Mouse (Mus musculus) cerebral cortex, adult 2 months (tissue): ENCODE data around the gene Rab3b.

Source experiments
- WGBS: fragments of 180-500 bp; shearing (Covaris S2); methylation state at CpG from one replicate; pipeline ENCODE4 v1.1.7; 2018; 5-methylcytosine and 5-hydroxymethylcytosine counted together

Gene Rab3b

GRCm38 (mm10) chr4:108959696-108960095 is 80.8 kb downstream of the Rab3b start:
- 87% methylated on average over 3 of the region's 3 CpGs for whole genome bisulfite sequencing

GRCm38 (mm10) chr4:108960619-108961460 is 82.0 kb downstream of the Rab3b start:
- 87% methylated on average over 4 of the region's 4 CpGs for WGBS

GRCm38 (mm10) chr4:108963017-108963416 is 84.2 kb downstream of the Rab3b start:
- whole genome bisulfite sequencing, result 85% methylated on average over 6 of the region's 6 CpGs

GRCm38 (mm10) chr4:108969517-108969916 is 90.7 kb downstream of the Rab3b start:
- WGBS, result 78% methylated on average over 3 of the region's 3 CpGs

- WGBS, result 83% methylated on average over 5 of the region's 5 CpGs
Measured at GRCm38 (mm10) chr4:108971054-108971453, 92.2 kb downstream of the Rab3b start.

GRCm38 (mm10) chr4:108976458-108977071 is 97.7 kb downstream of the Rab3b start:
- 55% methylated on average over 6 of the region's 6 CpGs for WGBS

- WGBS, result 83% methylated on average over 1 of the region's 1 CpGs
Measured at GRCm38 (mm10) chr4:108986833-108987472, 108.1 kb downstream of the Rab3b start.

GRCm38 (mm10) chr4:108987473-108987842 is 108.6 kb downstream of the Rab3b start:
- 88% methylated on average over 4 of the region's 4 CpGs for WGBS

GRCm38 (mm10) chr4:108989430-108989829 is 110.6 kb downstream of the Rab3b start:
- WGBS, result 76% methylated on average over 2 of the region's 2 CpGs

- WGBS, result 96% methylated on average over 6 of the region's 6 CpGs
Measured at GRCm38 (mm10) chr4:108990571-108990970, 111.7 kb downstream of the Rab3b start.
